Mouse (Mus musculus): ENCODE measurements at regions not wholly inside any gene's neighbourhood (a gene's known extent, or its start where the extent isn't known, plus 50 kb on each side); places are given as distances from the start of the nearest gene placed in this dataset.

GRCm38 (mm10) chr15:16404077-16404476 is 324.5 kb upstream of the Cdh9 start:
- DNase-seq, result no peak
- intact Hi-C loops (cut with DNase I), result no loop called here

GRCm38 (mm10) chr15:16406203-16406602 is 322.4 kb upstream of the Cdh9 start:
- DNase-seq, result no peak
- intact Hi-C loops (cut with DNase I), result no loop called here

GRCm38 (mm10) chr15:16411686-16412085 is 316.9 kb upstream of the Cdh9 start:
- no peak for DNase-seq
- intact Hi-C loops (cut with DNase I), result no loop called here

- intact Hi-C loops (cut with DNase I), result no loop called here
- DNase-seq, result no peak
Observed at GRCm38 (mm10) chr15:16417719-16418118, 310.8 kb upstream of the Cdh9 start.

- intact Hi-C loops (cut with DNase I), result no loop called here
- DNase-seq, result no peak
Observed at GRCm38 (mm10) chr15:16423019-16423418, 305.5 kb upstream of the Cdh9 start.

DNA sequence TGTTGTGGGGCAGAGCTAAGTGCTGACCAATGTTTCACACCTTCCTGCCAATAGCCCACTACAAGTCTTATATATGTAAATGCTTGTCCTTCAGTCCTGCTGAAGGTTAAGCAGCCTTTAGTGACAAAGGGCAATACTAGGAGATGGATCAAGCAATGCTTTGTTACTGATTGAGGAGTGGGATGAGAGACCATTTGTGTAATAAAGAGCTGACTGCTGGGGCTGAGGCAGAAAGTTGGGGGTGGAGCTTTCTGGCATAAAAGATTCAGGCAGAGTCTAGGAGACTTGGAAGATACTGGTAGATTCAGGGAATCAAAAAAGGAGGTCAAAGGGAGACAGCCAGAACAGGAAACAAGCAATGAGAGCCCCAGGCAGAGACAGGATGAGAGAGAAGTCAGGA is 281.9 kb upstream of the Cdh9 start:
- DNase-seq, result no peak
- intact Hi-C loops (cut with DNase I), result no loop called here

DNA sequence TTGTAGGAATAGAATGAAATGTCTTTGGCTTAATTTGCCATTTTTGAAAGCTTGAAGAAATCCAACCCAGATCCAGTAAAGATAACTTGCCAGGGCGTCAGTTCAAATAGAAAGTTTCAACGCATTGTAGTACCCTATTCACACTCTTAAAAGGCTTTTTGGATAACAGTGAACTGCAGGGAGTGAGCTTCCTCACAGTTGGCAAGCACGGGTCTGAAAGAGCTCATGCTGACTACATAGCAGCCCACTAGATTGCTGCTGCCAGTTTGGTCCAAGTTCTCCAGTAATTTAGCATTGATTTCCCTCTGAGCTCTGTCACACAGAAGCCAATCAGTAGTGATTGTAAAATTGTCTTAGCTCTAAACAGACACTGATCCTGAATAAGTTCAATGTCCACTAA is 237.3 kb upstream of the Cdh9 start:
- DNase-seq, result peak; percentile 16

GRCm38 (mm10) chr15:16492871-16493270 is 235.7 kb upstream of the Cdh9 start:
- no peak for DNase-seq
- intact Hi-C loops (cut with DNase I), result no loop called here

More for the DNA sequence above, 237.3 kb upstream of the Cdh9 start:
- intact Hi-C loops (cut with DNase I), result no loop called here

- DNase-seq, result no peak
- intact Hi-C loops (cut with DNase I), result no loop called here
Observed at GRCm38 (mm10) chr15:16520556-16520955, 208.0 kb upstream of the Cdh9 start.

- intact Hi-C loops (cut with DNase I), result no loop called here
Observed at GRCm38 (mm10) chr15:16532587-16532986, 196.0 kb upstream of the Cdh9 start.

GRCm38 (mm10) chr15:16541226-16541625 is 187.3 kb upstream of the Cdh9 start:
- intact Hi-C loops (cut with DNase I), result no loop called here
- no peak for DNase-seq

More at GRCm38 (mm10) chr15:16532587-16532986, 196.0 kb upstream of the Cdh9 start:
- DNase-seq, result no peak

- intact Hi-C loops (cut with DNase I), result no loop called here
- DNase-seq, result no peak
Observed at GRCm38 (mm10) chr15:16555173-16555572, 173.4 kb upstream of the Cdh9 start.

DNA sequence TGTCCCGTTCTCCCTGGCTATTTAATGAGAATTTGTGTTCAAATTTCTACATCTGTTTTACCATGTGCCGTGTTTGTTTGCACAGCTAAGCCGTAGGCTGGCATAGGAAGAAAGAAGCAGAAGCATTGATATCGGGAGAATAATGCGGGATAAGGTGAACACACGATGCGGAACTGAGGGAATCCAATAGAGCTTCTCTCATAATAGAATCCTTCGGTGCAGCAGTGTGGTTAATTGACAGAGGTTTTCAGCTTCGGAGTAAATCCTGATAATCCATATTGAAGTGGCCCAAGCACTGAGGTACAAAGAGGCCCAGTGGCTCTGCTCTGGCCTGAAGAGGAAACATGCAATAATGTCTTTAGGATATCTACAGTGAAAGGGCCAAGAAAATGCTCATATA is 172.2 kb upstream of the Cdh9 start:
- intact Hi-C loops (cut with DNase I), result no loop called here
- no peak for DNase-seq

GRCm38 (mm10) chr15:16566155-16566732 is 162.3 kb upstream of the Cdh9 start:
- DNase-seq, result no peak
- intact Hi-C loops (cut with DNase I), result no loop called here

DNA sequence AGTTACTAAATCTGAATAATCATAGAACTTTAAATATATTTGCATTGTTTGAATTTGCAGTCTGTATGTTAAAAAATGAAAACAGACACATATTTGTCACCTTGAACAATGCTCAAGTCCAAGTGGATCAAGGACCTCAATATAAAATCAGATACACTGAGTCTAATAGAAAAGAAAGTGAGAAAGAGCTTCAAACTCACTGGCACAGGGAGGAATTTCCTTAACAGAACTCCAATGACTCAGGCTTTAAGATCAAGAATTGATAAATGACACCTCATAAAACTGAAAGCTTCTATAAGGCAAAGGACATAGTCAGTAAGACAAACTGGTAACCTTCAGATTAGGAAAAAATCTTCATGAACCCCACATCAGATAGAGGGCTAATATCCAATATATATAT is 161.8 kb upstream of the Cdh9 start:
- intact Hi-C loops (cut with DNase I), result no loop called here
- no peak for DNase-seq

GRCm38 (mm10) chr15:16616812-16617211 is 111.7 kb upstream of the Cdh9 start:
- intact Hi-C loops (cut with DNase I), result no loop called here
- no peak for DNase-seq

GRCm38 (mm10) chr15:16629341-16630121 is 99.0 kb upstream of the Cdh9 start:
- DNase-seq, result no peak
- intact Hi-C loops (cut with DNase I), result no loop called here

DNA sequence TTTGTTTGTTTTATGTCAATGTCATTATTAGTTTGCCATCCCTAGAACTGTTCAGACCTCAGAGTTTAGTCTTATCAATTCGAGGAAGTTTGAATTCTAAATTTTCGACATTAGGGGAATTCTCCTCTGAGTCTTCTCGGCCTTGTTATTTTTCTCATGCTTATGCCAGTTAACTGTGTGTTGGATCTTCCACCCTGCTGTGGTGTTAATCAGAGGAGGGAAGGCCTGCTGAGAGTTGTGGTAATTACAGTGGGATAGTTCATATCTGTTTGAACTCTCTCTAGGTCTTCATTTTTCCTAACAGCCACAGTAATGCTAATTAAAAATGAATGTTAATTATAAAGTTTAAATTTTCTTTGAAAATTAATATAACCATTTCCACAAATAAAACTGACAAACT is 88.9 kb upstream of the Cdh9 start:
- DNase-seq, result peak; percentile 13
- intact Hi-C loops (cut with DNase I), result no loop called here

DNA sequence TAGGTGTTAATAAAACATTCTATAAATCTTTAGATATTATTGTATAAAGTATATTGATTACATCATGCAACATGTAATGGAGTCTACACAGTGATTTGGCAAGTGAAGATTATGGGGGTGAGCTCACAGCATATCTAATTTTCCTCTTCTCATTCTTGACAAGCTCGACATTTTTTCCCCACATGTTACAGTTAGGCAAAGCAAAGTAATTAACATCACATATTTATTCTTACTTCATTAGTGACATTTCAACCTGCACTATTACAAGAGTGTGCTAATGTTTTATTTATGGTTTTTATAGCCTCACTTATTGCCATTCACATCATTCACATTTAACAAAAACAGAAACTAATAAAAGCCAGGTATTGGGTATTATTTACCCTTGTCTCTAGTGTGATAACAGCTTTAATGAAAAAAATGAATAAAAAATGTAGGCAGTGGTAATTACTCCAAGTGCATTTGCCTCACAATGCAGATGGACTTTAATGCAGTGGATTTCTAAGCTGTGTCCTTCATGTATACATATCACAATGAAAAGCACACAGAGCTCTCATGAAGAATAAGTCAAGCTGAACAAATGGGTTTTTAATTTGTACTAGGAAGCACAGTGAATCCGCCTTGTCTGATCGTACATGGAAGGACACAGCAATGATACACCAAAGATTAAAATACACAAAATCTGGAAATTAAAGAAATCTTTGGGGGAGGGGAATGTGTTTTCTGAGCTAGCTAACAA is 75.5 kb upstream of the Cdh9 start:
- intact Hi-C loops (cut with DNase I), result no loop called here
- no peak for DNase-seq

DNA sequence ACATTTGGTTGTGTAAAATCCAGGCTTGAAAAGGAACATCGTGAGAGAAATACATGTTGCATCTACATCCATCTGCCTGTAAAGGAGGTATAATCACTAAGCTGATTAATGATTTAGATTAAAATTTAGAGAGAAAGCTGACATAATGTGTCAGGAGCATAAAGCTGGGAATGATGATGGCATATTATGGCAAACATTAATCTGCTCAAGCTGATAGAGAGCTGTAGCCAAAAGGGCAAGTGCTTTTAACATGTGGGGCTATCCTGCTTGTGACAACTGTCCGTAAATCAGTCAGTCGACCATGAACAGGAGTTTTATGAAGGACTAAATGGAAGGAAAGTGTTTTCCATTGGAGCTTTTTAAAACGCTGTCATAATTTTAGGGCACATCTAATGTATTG is 74.9 kb upstream of the Cdh9 start:
- DNase-seq, result no peak
- intact Hi-C loops (cut with DNase I), result no loop called here

DNA sequence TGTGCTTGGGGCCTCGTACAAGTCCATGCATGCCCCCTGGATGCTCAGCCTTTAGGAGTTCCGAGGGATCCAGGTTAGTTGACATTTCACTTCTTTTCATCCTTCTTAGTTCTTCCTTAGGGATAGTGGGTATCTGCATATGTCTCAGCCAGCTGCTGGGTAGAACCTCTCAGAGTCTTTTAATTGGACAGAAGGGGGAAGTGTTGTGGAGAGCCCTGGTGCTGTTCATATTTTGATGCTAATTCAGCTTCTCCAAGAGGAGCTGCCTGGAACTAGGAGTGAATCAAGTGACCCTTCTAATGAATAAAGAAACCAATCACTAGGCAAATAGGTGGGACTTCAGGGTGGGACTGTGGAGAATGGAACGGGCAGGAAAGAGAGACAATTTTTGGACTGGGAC is 67.3 kb upstream of the Cdh9 start:
- intact Hi-C loops (cut with DNase I), result no loop called here

More for the DNA sequence above, 67.3 kb upstream of the Cdh9 start:
- DNase-seq, result no peak

Measured in left cerebral cortex, postnatal 4 days (tissue).